ENCODE assay signal across 14 mouse cellular contexts in the genomic region with DNA sequence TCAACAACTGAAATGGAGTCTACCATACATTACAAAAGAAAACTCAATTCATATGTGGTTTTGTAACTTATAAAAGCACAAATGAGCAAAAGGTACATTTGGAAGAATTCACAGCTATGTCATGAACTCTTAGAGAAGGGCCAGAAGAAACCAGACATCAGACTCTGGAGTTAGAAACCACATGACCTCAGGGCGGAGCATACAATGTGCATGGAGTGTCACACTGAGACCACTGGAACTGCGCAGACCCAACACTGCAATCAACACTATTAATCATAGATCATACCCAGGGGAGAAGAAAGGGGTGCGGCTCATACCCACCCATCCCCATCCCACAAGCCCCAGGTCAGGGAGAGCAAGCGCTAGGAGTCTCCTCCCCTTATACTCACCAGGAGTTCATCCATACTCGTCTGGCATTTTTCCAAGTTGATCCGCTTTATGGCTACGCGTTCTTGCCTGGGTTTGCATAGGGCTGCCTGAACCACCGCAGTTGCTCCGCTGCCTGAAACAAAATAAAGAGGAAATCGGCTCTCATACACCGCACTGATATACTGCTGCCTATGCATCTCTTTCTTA.
DNase-seq lines count a peak whose midpoint lies in the region; ATAC-seq and TF ChIP-seq lines count a peak whose summit lies in the region.
"Had no signal": no experiment of that assay in that cellular context is flagged by ENCODE, and none has a peak within 500 bp of the region (broad histone marks: within the 10 kb centered on the region; RNA-seq: fewer than 3 reads in every experiment).

No protein-coding gene starts in this region.

- ATAC-seq in forebrain, embryonic 12.5 days (ENCODE audit: low FRiP score) = peak; percentile 12; the same call in 1 of the 2 replicates
- peak; percentile 39 for ATAC-seq in lung, embryonic 14.5 days (ENCODE audit: insufficient read depth)
- peak; percentile 63 for ATAC-seq in intestine, embryonic 14.5 days (replicated peaks; ENCODE audit: low FRiP score, low TSS enrichment, low read depth)
- ATAC-seq in stomach, embryonic 14.5 days (ENCODE audit: insufficient number of reproducible peaks, insufficient read depth, low FRiP score, low read depth) = peak; percentile 28
- no peak for ATAC-seq in liver, embryonic 11.5 days (replicated peaks; ENCODE audit: low FRiP score)
- no peak for ATAC-seq in heart, embryonic 12.5 days (ENCODE audit: insufficient number of reproducible peaks, low FRiP score)

- no peak overlapping the region for H3K4me3 ChIP-seq in forebrain, embryonic 12.5 days (replicated peaks)
- H3K4me3 ChIP-seq in forebrain, embryonic 10.5 days = no peak overlapping the region
- no peak overlapping the region for H3K4me3 ChIP-seq in lung, embryonic 14.5 days (ENCODE audit: low read depth, low read length)
- no peak overlapping the region for H3K4me3 ChIP-seq in intestine, embryonic 14.5 days (ENCODE audit: low read depth, low read length)
- H3K4me3 ChIP-seq in stomach, embryonic 14.5 days (ENCODE audit: low read depth, low read length) = no peak overlapping the region
- H3K4me3 ChIP-seq in liver, embryonic 11.5 days (ENCODE audit: low read depth, low read length) = no peak overlapping the region
- H3K4me3 ChIP-seq in heart, embryonic 12.5 days = no peak overlapping the region
- H3K4me3 ChIP-seq: gastrocnemius, adult 2 months; heart, embryonic 13.5 days; midbrain, embryonic 12.5 days had no signal

- H3K9me3 ChIP-seq in forebrain, embryonic 12.5 days = no peaks in the 10 kb centered on the region
- peaks cover 5% of the 10 kb centered on the region; the same call in 1 of the 2 replicates for H3K9me3 ChIP-seq in forebrain, embryonic 10.5 days
- no peaks in the 10 kb centered on the region for H3K9me3 ChIP-seq in lung, embryonic 14.5 days (ENCODE audit: low read depth, low read length)
- no peaks in the 10 kb centered on the region for H3K9me3 ChIP-seq in intestine, embryonic 14.5 days (ENCODE audit: control insufficient read depth, low read length)
- H3K9me3 ChIP-seq in stomach, embryonic 14.5 days (ENCODE audit: control insufficient read depth, low read depth, low read length) = no peaks in the 10 kb centered on the region
- H3K9me3 ChIP-seq in liver, embryonic 11.5 days (ENCODE audit: control insufficient read depth, low read length) = no peaks in the 10 kb centered on the region
- no peaks in the 10 kb centered on the region for H3K9me3 ChIP-seq in heart, embryonic 12.5 days (replicated peaks)
- H3K9me3 ChIP-seq: heart, embryonic 13.5 days; midbrain, embryonic 12.5 days had no signal

- no peak overlapping the region for H3K9ac ChIP-seq in forebrain, embryonic 12.5 days
- H3K9ac ChIP-seq in lung, embryonic 14.5 days = no peak overlapping the region
- no peak overlapping the region for H3K9ac ChIP-seq in intestine, embryonic 14.5 days (ENCODE audit: low read length)
- no peak overlapping the region for H3K9ac ChIP-seq in stomach, embryonic 14.5 days (replicated peaks; ENCODE audit: low read depth, low read length)
- H3K9ac ChIP-seq in liver, embryonic 11.5 days (ENCODE audit: low read depth, low read length) = no peak overlapping the region
- H3K9ac ChIP-seq in heart, embryonic 12.5 days = no peak overlapping the region
- H3K9ac ChIP-seq: heart, embryonic 13.5 days; midbrain, embryonic 12.5 days had no signal

- WGBS in forebrain, embryonic 12.5 days = 79% methylated on average over 12 of the region's 12 CpGs
- WGBS in forebrain, embryonic 10.5 days = 93% methylated on average over 12 of the region's 12 CpGs
- 50% methylated on average over 12 of the region's 12 CpGs for WGBS in lung, embryonic 14.5 days
- 48% methylated on average over 12 of the region's 12 CpGs for WGBS in intestine, embryonic 14.5 days
- 56% methylated on average over 12 of the region's 12 CpGs for WGBS in stomach, embryonic 14.5 days
- WGBS in liver, embryonic 11.5 days = 87% methylated on average over 12 of the region's 12 CpGs
- 82% methylated on average over 12 of the region's 12 CpGs for WGBS in heart, embryonic 12.5 days

- H3K27me3 ChIP-seq in forebrain, embryonic 12.5 days = no peaks in the 10 kb centered on the region
- H3K27me3 ChIP-seq in forebrain, embryonic 10.5 days (ENCODE audit: poor library complexity, severe bottlenecking) = no peaks in the 10 kb centered on the region
- no peaks in the 10 kb centered on the region for H3K27me3 ChIP-seq in lung, embryonic 14.5 days (ENCODE audit: insufficient read depth, low read length)
- H3K27me3 ChIP-seq in intestine, embryonic 14.5 days (replicated peaks; ENCODE audit: control insufficient read depth, insufficient read depth, low read length) = no peaks in the 10 kb centered on the region
- no peaks in the 10 kb centered on the region for H3K27me3 ChIP-seq in stomach, embryonic 14.5 days (ENCODE audit: control insufficient read depth, insufficient read depth, low read length)
- no peaks in the 10 kb centered on the region for H3K27me3 ChIP-seq in liver, embryonic 11.5 days (replicated peaks; ENCODE audit: control insufficient read depth, insufficient read depth, low read length)
- H3K27me3 ChIP-seq in heart, embryonic 12.5 days (replicated peaks) = no peaks in the 10 kb centered on the region
- H3K27me3 ChIP-seq: heart, embryonic 13.5 days; midbrain, embryonic 12.5 days had no signal

- no peak overlapping the region for H3K4me2 ChIP-seq in forebrain, embryonic 12.5 days
- H3K4me2 ChIP-seq in lung, embryonic 14.5 days = no peak overlapping the region
- H3K4me2 ChIP-seq in intestine, embryonic 14.5 days (ENCODE audit: low read length) = no peak overlapping the region; the same call in 1 of the 2 replicates
- H3K4me2 ChIP-seq in stomach, embryonic 14.5 days (replicated peaks; ENCODE audit: low read depth, low read length) = no peak overlapping the region
- no peak overlapping the region for H3K4me2 ChIP-seq in liver, embryonic 11.5 days
- H3K4me2 ChIP-seq in heart, embryonic 12.5 days = no peak overlapping the region
- H3K4me2 ChIP-seq: heart, embryonic 13.5 days; midbrain, embryonic 12.5 days had no signal

- TF ChIP-seq CTCF in lung, embryonic 14.5 days (IDR thresholded peaks at IDR 0.05; ENCODE audit: low read depth) = no peak

- H3K4me1 ChIP-seq in forebrain, embryonic 12.5 days = peaks cover 58% of the 10 kb centered on the region
- H3K4me1 ChIP-seq in forebrain, embryonic 10.5 days = peaks cover 56% of the 10 kb centered on the region
- H3K4me1 ChIP-seq in lung, embryonic 14.5 days (ENCODE audit: insufficient read depth) = peaks cover 28% of the 10 kb centered on the region
- peaks cover 44% of the 10 kb centered on the region for H3K4me1 ChIP-seq in intestine, embryonic 14.5 days (replicated peaks; ENCODE audit: control insufficient read depth, insufficient read depth, low read length)
- H3K4me1 ChIP-seq in stomach, embryonic 14.5 days (ENCODE audit: control insufficient read depth, insufficient read depth, low read length) = peaks cover 21% of the 10 kb centered on the region
- peaks cover 8% of the 10 kb centered on the region for H3K4me1 ChIP-seq in liver, embryonic 11.5 days (replicated peaks; ENCODE audit: control insufficient read depth, insufficient read depth, low read length)
- H3K4me1 ChIP-seq in heart, embryonic 12.5 days (replicated peaks) = peaks cover 83% of the 10 kb centered on the region

- DNase-seq in forebrain, embryonic 10.5 days (ENCODE audit: extremely low spot score, low spot score) = no peak
- peak; percentile 80 for DNase-seq in lung, embryonic 14.5 days
- DNase-seq in lung, postnatal 25 days (ENCODE audit: low spot score) = no peak
- no peak for DNase-seq in intestine, embryonic 14.5 days (ENCODE audit: low spot score)
- no peak for DNase-seq in liver, embryonic 11.5 days (ENCODE audit: low spot score)
- DNase-seq: cerebellum, postnatal 25 days; gastrocnemius, adult 2 months; lung, adult 18-20 months; right cerebral cortex, postnatal 4 days had no signal

- no peak overlapping the region for H3K27ac ChIP-seq in forebrain, embryonic 12.5 days
- no peak overlapping the region for H3K27ac ChIP-seq in forebrain, embryonic 10.5 days
- H3K27ac ChIP-seq in lung, embryonic 14.5 days (ENCODE audit: low read depth) = no peak overlapping the region
- no peak overlapping the region for H3K27ac ChIP-seq in intestine, embryonic 14.5 days (ENCODE audit: low read depth)
- H3K27ac ChIP-seq in stomach, embryonic 14.5 days (ENCODE audit: low read length) = no peak overlapping the region
- H3K27ac ChIP-seq in liver, embryonic 11.5 days (ENCODE audit: low read depth, low read length) = no peak overlapping the region
- no peak overlapping the region for H3K27ac ChIP-seq in heart, embryonic 12.5 days (ENCODE audit: poor library complexity, severe bottlenecking)
- H3K27ac ChIP-seq: gastrocnemius, adult 2 months; midbrain, embryonic 12.5 days had no signal

- H3K36me3 ChIP-seq in forebrain, embryonic 12.5 days (replicated peaks) = no peaks in the 10 kb centered on the region
- H3K36me3 ChIP-seq in forebrain, embryonic 10.5 days (replicated peaks) = peaks cover 10% of the 10 kb centered on the region; the same call in 1 of the 2 replicates
- no peaks in the 10 kb centered on the region for H3K36me3 ChIP-seq in lung, embryonic 14.5 days (ENCODE audit: insufficient read depth)
- no peaks in the 10 kb centered on the region for H3K36me3 ChIP-seq in intestine, embryonic 14.5 days (ENCODE audit: control insufficient read depth, insufficient read depth, low read length)
- H3K36me3 ChIP-seq in stomach, embryonic 14.5 days (ENCODE audit: control insufficient read depth, insufficient read depth, low read length) = no peaks in the 10 kb centered on the region
- no peaks in the 10 kb centered on the region for H3K36me3 ChIP-seq in liver, embryonic 11.5 days (ENCODE audit: control insufficient read depth, insufficient read depth, low read length)
- H3K36me3 ChIP-seq in heart, embryonic 12.5 days = peaks cover 2% of the 10 kb centered on the region; the same call in 1 of the 2 replicates
- H3K36me3 ChIP-seq: midbrain, embryonic 12.5 days had no signal

Comparison
In these comparisons a context has a peak if more than half of its experiments do, and no peak if none do; other contexts are left out.
1. ATAC-seq: peak in forebrain, embryonic 12.5 days (single experiment), lung, embryonic 14.5 days (single experiment), intestine, embryonic 14.5 days (single experiment) and stomach, embryonic 14.5 days (single experiment); none in liver, embryonic 11.5 days (single experiment) and heart, embryonic 12.5 days (single experiment).